Mouse (Mus musculus): ENCODE measurements around the gene Spg7.
A peak's percentile ranks its signal among the peaks of the same experiment; 100 is the strongest.
"Not testable (repeated sequence)": the region's sequence is repeated elsewhere in the genome, so short reads cannot be mapped to it uniquely, and the experiment has no call there.

Spg7 gene

GRCm38 (mm10) chr8:123062721-123063120 is at the start of gene Spg7:
TSS of gene Spg7 (plus strand) at chr8:123062942.
- no peak for DNase-seq

- DNase-seq = no peak
Observed at GRCm38 (mm10) chr8:123014429-123014828, 48.3 kb upstream of the Spg7 start.

- DNase-seq = no peak
Observed at GRCm38 (mm10) chr8:123015074-123015473, 47.7 kb upstream of the Spg7 start.

GRCm38 (mm10) chr8:123017143-123017542 is 45.6 kb upstream of the Spg7 start:
- DNase-seq = no peak

GRCm38 (mm10) chr8:123018484-123019164 is 44.1 kb upstream of the Spg7 start:
- DNase-seq = no peak

- no peak for DNase-seq
Observed at GRCm38 (mm10) chr8:123020084-123020483, 42.7 kb upstream of the Spg7 start.

GRCm38 (mm10) chr8:123020859-123021258 is 41.9 kb upstream of the Spg7 start:
- DNase-seq = no peak

- no peak for DNase-seq
Observed at GRCm38 (mm10) chr8:123021259-123021658, 41.5 kb upstream of the Spg7 start.

- no peak for DNase-seq
Observed at GRCm38 (mm10) chr8:123022727-123023126, 40.0 kb upstream of the Spg7 start.

GRCm38 (mm10) chr8:123024226-123024625 is 38.5 kb upstream of the Spg7 start:
- DNase-seq = no peak

GRCm38 (mm10) chr8:123025951-123026351 is 36.8 kb upstream of the Spg7 start:
- DNase-seq = no peak

GRCm38 (mm10) chr8:123027786-123028185 is 35.0 kb upstream of the Spg7 start:
- DNase-seq = no peak

- not testable (repeated sequence) for DNase-seq
Observed at GRCm38 (mm10) chr8:123030091-123030490, 32.7 kb upstream of the Spg7 start.

GRCm38 (mm10) chr8:123031321-123031978 is 31.3 kb upstream of the Spg7 start:
- no peak for DNase-seq

- DNase-seq = no peak
Observed at GRCm38 (mm10) chr8:123032730-123033129, 30.0 kb upstream of the Spg7 start.

- no peak for DNase-seq
Observed at GRCm38 (mm10) chr8:123033431-123033830, 29.3 kb upstream of the Spg7 start.

- no peak for DNase-seq
Observed at GRCm38 (mm10) chr8:123034171-123034570, 28.6 kb upstream of the Spg7 start.

- no peak for DNase-seq
Observed at GRCm38 (mm10) chr8:123036956-123037355, 25.8 kb upstream of the Spg7 start.

GRCm38 (mm10) chr8:123037487-123037886 is 25.3 kb upstream of the Spg7 start:
- DNase-seq = no peak

GRCm38 (mm10) chr8:123038351-123038750 is 24.4 kb upstream of the Spg7 start:
- DNase-seq = no peak

GRCm38 (mm10) chr8:123039376-123040109 is 23.2 kb upstream of the Spg7 start:
- DNase-seq = no peak

- DNase-seq = no peak
Observed at GRCm38 (mm10) chr8:123040110-123040650, 22.6 kb upstream of the Spg7 start.

GRCm38 (mm10) chr8:123041008-123041773 is 21.6 kb upstream of the Spg7 start:
- DNase-seq = peak; percentile 54
